Comparison of ENCODE assay signal across 24 mouse cellular contexts in genomic region chr15:3831802-3832201, GRCm38 (mm10).
"Had no signal": no experiment of that assay in that cellular context is flagged by ENCODE, and none has a peak within 500 bp of the region (broad histone marks: within the 10 kb centered on the region; RNA-seq: fewer than 3 reads in every experiment).

No protein-coding gene starts in this region.

- H3K9ac ChIP-seq: hindbrain, embryonic 13.5 days; hindbrain, embryonic 15.5 days; kidney, embryonic 15.5 days; limb, embryonic 12.5 days; limb, embryonic 15.5 days; liver, embryonic 13.5 days; liver, embryonic 15.5 days; liver, postnatal 0 days had no signal

- ATAC-seq: hindbrain, postnatal 0 days; intestine, embryonic 16.5 days; liver, postnatal 0 days had no signal

- DNase-seq: gastrocnemius, postnatal 14 days; gastrocnemius, postnatal 36 days; heart, adult 11 months; heart, adult 2 months; heart, postnatal 10 days; heart, postnatal 36 days; kidney, adult 18-20 months; kidney, adult 8-10 months; kidney, postnatal 36 days; layer of hippocampus, adult 9-11 months; layer of hippocampus, postnatal 36 days; left cerebral cortex, postnatal 4 days; liver, embryonic 13.5 days; liver, postnatal 0 days had no signal

- H3K4me1 ChIP-seq: hindbrain, embryonic 13.5 days; hindbrain, embryonic 15.5 days; kidney, embryonic 15.5 days; limb, embryonic 12.5 days; limb, embryonic 15.5 days; liver, embryonic 13.5 days; liver, embryonic 15.5 days had no signal

- H3K4me2 ChIP-seq: heart, embryonic 11.5 days; hindbrain, embryonic 13.5 days; hindbrain, embryonic 15.5 days; kidney, embryonic 15.5 days; limb, embryonic 12.5 days; limb, embryonic 15.5 days; liver, embryonic 13.5 days; liver, embryonic 15.5 days had no signal

- H3K36me3 ChIP-seq: hindbrain, embryonic 13.5 days; hindbrain, embryonic 15.5 days; kidney, embryonic 15.5 days; limb, embryonic 12.5 days; limb, embryonic 15.5 days; liver, embryonic 13.5 days; liver, embryonic 15.5 days had no signal

- H3K27me3 ChIP-seq: hindbrain, embryonic 13.5 days; hindbrain, embryonic 15.5 days; kidney, embryonic 15.5 days; limb, embryonic 12.5 days; limb, embryonic 15.5 days; liver, embryonic 13.5 days; liver, embryonic 15.5 days had no signal

- H3K4me3 ChIP-seq: heart, adult 2 months; hindbrain, embryonic 13.5 days; hindbrain, embryonic 15.5 days; kidney, embryonic 15.5 days; limb, embryonic 12.5 days; limb, embryonic 15.5 days; liver, embryonic 13.5 days; liver, embryonic 15.5 days had no signal

- H3K27ac ChIP-seq: heart, adult 2 months; hindbrain, embryonic 13.5 days; hindbrain, embryonic 15.5 days; hindbrain, postnatal 0 days; kidney, embryonic 15.5 days; kidney, postnatal 0 days; limb, embryonic 12.5 days; limb, embryonic 15.5 days; liver, embryonic 13.5 days; liver, embryonic 15.5 days had no signal

- H3K9me3 ChIP-seq: hindbrain, embryonic 13.5 days; hindbrain, embryonic 15.5 days; kidney, embryonic 15.5 days; limb, embryonic 12.5 days; limb, embryonic 15.5 days; liver, embryonic 13.5 days; liver, embryonic 15.5 days had no signal
